Mouse (Mus musculus) olfactory bulb, adult 2 months (tissue): ENCODE data around the gene Teddm3.
"Not testable (repeated sequence)": the region's sequence is repeated elsewhere in the genome, so short reads cannot be mapped to it uniquely, and the experiment has no call there.

Experiments used
- CTCF ChIP-seq: fragments of 200-500 bp; IDR thresholded peaks from 2 replicates; pipeline ENCODE4 v1.5.1; 2012; ENCODE audit warnings: low read depth, mild to moderate bottlenecking, low read length, moderate library complexity; ENCODE audit not compliant: insufficient read depth
- POLR2A ChIP-seq: fragments of 200-500 bp; IDR thresholded peaks from 2 replicates; pipeline ENCODE4 v1.6.1; 2012; ENCODE audit warnings: mild to moderate bottlenecking, low read depth, low read length, moderate library complexity; ENCODE audit not compliant: insufficient read depth

- not testable (repeated sequence) for TF ChIP-seq CTCF, POLR2A
These were observed 2.5 kb upstream of the Teddm3 start for GRCm38 (mm10) chr16:21156261-21156660.
